Mouse (Mus musculus) brain, adult 2 months (tissue): ENCODE measurements around the gene Tcaim.
"Not testable (repeated sequence)": the region's sequence is repeated elsewhere in the genome, so short reads cannot be mapped to it uniquely, and the experiment has no call there.

Experiments used
- DNase-seq: peaks from one replicate; pipeline ENCODE4 v3.0.0; 2011; ENCODE audit warnings: low read depth, low spot score

Gene Tcaim

DNA sequence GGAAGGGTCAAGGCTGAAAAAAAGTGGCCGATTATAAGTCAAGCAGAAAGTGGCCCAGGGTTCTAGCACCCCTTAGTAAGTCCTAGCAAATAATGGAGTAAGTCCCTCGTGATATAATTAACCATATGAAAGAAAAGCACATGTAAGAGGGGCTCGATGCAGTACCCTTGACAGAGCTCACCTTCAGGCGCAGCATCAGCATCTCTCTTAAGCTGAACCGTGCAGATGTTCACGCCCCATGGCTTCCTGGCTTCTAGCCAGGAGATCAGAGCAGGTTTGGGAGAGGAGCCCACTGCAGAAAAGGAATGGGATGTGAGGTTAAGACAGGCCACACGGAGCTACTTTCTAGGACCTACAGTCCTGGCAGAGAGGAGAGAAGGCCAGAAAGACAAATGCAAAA, 49.2 kb downstream of the Tcaim start:
- no peak for DNase-seq

DNA sequence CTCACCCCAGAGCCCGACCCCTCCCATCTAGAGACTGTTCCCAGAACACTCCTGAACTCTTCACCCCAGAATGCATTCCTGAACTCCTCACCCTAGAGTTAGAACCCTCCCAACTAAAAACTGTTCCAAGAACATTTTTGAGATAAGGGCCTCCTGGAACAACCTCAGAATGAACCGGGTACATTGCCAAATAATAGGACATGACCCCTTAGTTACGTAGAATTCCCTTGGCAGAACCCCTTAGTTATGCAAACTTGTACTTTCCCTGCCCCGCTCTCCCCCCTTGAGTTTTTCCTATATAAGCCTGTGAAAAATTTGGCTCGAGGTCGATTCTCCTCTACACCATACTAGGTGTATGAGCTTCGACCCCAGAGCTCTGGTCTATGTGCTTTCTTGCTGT, 49.8 kb downstream of the Tcaim start:
- DNase-seq: not testable (repeated sequence)

DNA sequence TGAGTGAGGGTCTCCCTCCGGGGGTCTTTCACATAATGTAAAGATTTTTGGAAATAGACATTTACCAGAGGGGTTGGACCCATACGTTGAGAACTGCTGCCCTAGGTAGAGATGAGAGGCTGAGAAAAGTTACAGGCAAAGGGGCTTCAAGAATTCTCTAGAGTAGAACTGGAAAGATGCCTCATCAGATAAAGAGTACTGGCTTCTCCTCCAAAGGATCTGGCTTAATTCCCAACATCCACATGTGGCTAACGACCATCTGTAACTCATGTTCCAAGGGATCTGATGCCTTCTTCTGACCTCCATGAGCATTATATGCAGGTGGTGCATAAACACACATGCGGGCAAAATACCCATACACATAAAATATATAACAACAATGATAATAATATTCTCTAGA, 50.3 kb downstream of the Tcaim start:
- no peak for DNase-seq

DNA sequence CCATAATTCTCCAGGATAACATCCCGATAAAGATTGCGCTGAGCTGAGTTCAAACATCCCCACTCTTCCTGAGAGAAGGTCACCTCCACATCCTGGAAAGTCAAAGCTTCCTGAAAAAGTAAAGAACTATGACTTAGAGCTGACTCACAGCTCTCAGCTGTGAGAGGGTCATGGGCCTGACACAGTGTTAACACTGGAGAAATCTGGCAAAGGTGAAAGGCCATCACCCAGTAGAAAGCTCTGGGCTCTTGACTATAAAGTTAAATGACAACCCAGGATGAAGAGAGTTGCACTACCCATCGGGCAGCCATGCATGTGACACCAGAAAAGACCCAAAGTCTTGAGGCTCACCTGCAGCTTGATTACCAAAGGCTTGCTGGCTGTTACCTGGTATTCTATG, 51.4 kb downstream of the Tcaim start:
- DNase-seq: no peak

DNA sequence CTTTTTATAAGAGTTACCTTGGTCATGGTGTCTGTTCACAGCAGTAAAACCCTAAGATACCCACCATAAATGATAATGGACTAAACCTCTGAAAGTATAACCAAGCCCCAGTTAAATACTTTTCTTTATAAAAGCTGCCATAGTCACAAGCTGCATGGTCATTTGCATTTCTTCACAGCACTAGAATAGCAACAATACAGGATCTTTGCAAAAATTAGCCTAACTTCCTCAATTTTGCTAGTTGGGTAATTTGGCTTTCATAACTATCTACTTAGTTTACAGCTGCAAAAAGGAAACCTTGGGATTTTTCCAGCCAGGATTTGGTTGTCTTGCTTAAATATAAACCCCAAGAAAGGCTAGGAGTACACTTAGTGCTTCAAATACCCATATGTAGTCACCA, 55.4 kb downstream of the Tcaim start:
- DNase-seq: no peak

DNA sequence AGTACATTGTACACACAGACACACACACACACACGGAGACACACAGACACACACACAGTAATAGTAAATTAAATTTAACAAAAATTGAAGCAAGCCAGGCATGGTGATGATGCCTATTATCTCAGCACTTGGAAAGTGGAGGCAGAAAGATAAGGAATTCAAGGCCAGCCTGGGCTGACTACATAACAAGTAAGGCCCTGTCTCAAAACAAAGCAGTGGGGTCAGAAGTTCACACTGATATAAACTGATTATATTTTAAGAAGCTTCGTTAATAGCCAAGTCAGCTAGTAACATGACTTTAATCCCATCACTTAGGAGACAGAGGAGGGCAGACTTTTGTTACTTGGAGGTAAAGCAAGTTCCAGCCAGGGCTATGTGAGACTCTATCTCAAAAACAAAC, 58.4 kb downstream of the Tcaim start:
- DNase-seq: no peak

DNA sequence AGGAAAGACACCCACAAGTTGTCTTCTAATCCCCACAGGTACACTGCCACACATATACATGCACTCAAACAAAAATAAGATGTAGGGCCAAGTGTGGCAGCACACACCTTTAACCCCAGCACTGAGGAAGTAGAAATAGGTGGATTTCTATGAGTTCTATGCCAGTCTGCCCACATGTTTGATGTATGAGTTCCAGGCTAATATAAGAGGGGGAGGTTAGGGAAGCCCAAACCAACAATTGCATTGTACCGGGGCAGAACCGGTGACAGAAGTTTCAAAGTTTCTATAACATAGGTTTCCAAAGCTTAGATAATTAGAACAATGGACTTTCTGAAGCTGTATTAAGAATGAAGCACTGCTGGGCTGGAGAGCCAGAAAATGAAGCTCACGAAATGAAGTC, 59.5 kb downstream of the Tcaim start:
- DNase-seq: no peak

DNA sequence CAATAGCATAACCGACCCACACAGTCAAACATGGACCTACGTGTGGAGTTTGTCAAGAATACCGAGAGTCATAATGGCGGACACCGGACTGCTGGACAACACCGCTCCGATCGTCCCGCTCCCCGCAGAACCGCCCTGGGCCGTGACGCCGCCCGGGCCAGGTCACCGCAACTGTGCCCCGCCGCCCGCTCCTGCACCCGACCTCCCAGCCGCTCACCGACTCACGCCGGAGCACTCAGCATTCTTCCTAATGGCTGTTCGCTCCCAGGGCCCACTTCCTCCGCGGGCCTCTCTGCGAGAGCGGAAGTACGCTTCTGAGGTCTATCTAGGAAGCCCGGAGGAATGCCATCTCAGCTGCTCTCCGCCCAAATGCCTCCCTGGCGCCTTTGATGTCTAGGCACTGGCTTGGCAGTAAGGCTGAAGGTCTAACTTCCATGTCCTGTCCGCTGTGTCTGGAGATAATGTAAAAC, 60.4 kb downstream of the Tcaim start, which contains the start of gene Zfp445:
Zfp445 (minus strand) TSS at position 310 of the 470 bp plus-strand sequence.
- peak; percentile 96 for DNase-seq

DNA sequence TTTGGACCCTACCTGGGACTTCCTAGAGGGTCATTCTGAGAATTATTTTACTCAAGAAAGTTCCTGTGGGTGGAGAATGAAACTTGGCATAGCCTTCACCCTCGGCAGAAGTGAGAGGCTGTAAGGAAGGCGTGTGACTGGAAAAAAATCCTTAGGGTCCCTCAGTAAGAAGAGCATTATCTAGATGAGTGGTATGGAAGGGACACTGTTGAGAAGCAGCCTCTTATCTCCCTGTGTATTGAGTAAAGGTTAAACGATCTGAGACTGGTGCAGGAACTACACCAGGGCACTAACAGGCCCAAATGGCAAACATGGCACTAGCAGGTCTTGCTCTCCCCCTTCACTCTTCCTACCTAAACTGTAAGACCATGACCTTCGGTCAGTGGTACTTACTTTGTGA, 60.9 kb downstream of the Tcaim start:
- no peak for DNase-seq

DNA sequence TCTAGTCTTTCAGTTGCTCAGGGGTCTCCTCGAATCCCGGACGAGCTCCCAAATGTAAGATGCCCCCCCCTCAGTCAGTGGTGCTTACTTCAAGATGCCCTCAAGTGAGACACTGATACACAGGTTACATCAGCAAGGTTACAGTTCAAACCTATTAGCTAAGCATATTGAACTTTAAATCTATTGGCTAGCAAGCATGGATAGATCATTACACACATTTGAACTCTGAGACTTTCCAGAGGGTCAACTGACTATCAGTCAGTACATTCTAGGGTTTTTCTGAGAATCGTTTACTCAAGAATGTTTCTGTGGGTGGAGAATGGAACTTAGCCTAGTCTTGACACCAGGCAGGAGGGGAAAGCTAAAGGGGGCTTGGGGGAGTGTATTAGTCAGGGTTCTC, 67.3 kb downstream of the Tcaim start:
- no peak for DNase-seq

DNA sequence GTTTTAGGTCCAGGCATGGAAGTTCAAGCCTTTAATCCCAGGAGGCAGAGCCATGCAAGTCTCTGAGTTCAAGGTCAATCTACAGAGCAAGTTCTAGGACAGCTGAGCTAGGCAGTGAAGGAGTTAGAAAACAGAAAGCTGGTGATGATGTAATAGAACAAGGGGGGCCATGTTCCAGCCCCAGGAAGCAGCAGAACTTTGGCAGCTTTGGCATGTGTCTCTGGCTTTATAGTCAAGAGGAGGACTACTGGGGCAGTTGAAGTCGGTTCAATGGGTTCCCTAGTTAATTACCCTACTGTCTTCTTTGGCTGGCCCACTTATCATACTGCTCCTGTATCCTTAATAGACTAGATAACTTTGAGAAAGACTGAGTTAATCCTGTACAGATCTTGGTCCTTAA, 69.3 kb downstream of the Tcaim start:
- DNase-seq: no peak

DNA sequence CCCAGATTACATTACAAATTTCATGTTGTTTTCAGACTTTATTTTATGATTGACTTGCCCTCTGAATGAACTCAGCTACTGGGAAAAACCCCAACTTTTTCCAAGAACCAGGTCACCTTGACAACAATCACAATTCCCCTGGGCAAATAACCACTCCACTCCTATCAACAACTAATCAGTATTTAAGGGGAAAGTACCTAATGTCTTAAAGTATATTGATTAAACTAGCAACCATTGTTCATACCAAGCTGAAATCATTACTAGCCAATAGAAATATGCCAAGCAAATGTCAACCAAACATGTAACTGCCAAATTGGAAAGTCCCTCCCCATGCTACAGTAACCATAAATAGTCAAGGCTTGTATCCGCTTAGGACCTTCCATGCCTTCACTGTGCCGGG, 69.8 kb downstream of the Tcaim start:
- DNase-seq: no peak

DNA sequence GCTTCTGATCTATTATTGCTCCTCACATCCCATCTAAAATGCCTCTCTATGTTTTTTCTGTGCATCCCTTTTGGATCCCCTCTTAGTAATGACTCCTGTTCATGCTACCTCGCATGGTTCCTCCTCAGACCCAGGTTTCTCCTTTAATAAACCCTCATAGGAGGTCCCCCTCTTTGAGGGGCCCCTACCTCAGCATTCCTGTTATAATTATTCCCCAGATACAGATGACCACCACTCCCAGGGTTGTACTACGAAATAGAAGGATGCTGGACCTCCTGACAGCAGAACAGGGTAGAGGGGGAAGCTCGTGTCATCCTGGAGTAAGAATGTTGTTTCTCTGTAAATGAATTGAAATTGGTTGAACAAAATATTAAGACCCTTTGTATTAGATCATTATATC, 80.0 kb downstream of the Tcaim start, which contains the start of gene Zkscan7:
Zkscan7 (plus strand) TSS at position 301 of the 400 bp plus-strand sequence.
- no peak for DNase-seq
